Mouse (Mus musculus): ENCODE results near the gene Ankrd44.
A peak's percentile ranks its signal among the peaks of the same experiment; 100 is the strongest.

The Ankrd44 gene

GRCm38 (mm10) chr1:54678037-54678436 is 248.2 kb downstream of the Ankrd44 start:
- TF ChIP-seq GATA4 (IDR thresholded peaks at IDR 0.05; ENCODE audit: insufficient replicate concordance, low read length), result peak; percentile 80

DNA sequence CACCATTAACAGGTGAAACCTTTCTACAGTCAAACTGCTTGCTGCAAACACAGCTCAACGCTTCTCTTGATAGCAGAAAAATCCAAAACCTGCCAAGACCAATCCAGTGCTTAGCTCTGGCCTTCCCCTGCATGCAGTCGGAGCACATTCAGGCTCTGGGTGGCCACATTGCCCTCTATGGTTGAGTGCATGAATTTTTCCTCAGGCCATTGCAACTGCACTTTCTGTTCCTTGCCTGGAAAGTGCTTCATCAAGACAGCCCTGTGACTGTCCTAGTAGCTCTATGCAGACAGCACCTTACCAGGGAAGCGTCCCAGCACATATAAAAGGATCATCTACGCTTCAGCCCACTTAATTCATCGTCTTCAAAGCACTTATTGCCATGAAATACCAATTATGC is 250.7 kb downstream of the Ankrd44 start:
- TF ChIP-seq GATA4 (IDR thresholded peaks at IDR 0.05; ENCODE audit: insufficient replicate concordance, low read length), result no peak

- TF ChIP-seq GATA4 (IDR thresholded peaks at IDR 0.05; ENCODE audit: insufficient replicate concordance, low read length), result no peak
Observed at GRCm38 (mm10) chr1:54667991-54668390, 258.2 kb downstream of the Ankrd44 start.

DNA sequence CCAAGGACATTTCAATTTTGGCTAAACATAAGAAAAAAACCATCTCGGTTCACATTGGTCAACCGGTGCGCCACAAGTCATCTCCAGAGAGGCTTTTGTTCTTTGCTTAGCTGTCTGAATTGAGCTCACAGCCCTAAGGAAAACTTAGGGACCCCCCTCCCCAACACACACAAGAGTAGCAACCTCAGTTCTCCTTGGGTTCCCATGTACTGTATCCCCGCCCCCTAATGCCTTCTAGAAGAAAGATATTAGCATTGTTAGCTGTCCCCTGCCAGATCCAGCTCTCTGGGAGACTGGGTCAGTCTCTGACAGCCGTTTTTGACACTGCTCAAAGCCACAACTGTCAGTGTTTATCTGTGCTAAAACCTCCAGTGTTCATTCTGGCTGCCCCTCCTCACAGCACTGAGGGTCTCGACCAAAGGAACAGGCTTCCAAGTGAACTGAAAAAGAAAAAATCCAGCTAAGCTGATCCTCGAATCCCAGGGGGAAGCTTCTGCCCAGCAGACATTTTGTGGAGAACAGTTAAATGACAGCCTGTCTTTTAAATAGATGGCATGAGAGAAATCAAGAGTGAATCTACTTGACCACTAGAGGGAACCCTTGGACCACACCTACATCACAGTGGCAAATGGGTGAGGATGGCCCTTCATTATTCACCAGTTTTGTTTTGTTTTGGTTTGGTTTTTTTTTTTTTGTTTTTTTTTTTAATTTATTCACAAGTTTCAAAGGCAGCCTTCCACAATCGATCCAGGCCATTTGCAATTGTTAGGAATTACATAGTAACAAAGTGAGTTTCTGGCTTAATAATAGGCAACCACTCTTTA is 260.4 kb downstream of the Ankrd44 start:
- no peak for TF ChIP-seq GATA4 (IDR thresholded peaks at IDR 0.05; ENCODE audit: insufficient replicate concordance, low read length)

GRCm38 (mm10) chr1:54665095-54665494 is 261.1 kb downstream of the Ankrd44 start:
- no peak for TF ChIP-seq GATA4 (IDR thresholded peaks at IDR 0.05; ENCODE audit: insufficient replicate concordance, low read length)

- TF ChIP-seq GATA4 (IDR thresholded peaks at IDR 0.05; ENCODE audit: insufficient replicate concordance, low read length), result no peak
Observed at GRCm38 (mm10) chr1:54660674-54661073, 265.5 kb downstream of the Ankrd44 start.

- no peak for TF ChIP-seq GATA4 (IDR thresholded peaks at IDR 0.05; ENCODE audit: insufficient replicate concordance, low read length)
Observed at GRCm38 (mm10) chr1:54658558-54658957, 267.6 kb downstream of the Ankrd44 start.

GRCm38 (mm10) chr1:54648237-54648636 is 277.9 kb downstream of the Ankrd44 start:
- TF ChIP-seq GATA4 (IDR thresholded peaks at IDR 0.05; ENCODE audit: insufficient replicate concordance, low read length), result no peak

GRCm38 (mm10) chr1:54647335-54647745 is 278.8 kb downstream of the Ankrd44 start:
- TF ChIP-seq GATA4 (IDR thresholded peaks at IDR 0.05; ENCODE audit: insufficient replicate concordance, low read length), result no peak

DNA sequence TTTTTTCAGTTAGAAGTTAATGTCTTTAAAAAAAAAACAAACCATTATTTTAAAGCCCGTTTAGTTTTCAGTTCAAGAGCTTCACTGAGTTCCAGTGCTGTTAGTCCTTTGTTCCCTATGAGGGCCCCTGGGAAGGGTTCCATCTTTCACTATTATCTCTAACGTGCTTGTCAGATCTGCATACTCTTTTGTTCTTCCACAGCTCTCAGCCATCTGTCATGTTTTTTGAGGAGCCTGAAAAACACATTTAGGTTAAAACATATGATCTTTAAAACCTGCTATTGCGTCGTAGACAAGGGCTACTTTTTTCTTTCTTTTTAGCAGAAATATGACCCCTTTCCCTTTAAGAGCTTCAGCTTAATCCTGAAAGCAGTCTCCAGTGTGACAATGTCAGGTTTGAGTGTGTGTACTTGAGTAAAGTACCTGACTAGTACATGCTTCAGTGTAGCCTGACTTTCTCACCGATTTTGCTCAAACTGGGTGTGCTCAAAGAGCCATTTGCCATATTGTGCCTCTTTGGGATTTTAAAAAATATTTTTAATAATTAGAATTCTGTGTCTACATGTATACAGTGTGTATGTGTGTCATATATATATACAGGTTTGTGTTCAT is 285.9 kb downstream of the Ankrd44 start:
- TF ChIP-seq GATA4 (IDR thresholded peaks at IDR 0.05; ENCODE audit: insufficient replicate concordance, low read length), result no peak

- no peak for TF ChIP-seq GATA4 (IDR thresholded peaks at IDR 0.05; ENCODE audit: insufficient replicate concordance, low read length)
Observed at GRCm38 (mm10) chr1:54639506-54640078, 286.6 kb downstream of the Ankrd44 start.

GRCm38 (mm10) chr1:54639076-54639475 is 287.1 kb downstream of the Ankrd44 start:
- TF ChIP-seq GATA4 (IDR thresholded peaks at IDR 0.05; ENCODE audit: insufficient replicate concordance, low read length), result no peak

GRCm38 (mm10) chr1:54637340-54637739 is 288.8 kb downstream of the Ankrd44 start:
- TF ChIP-seq GATA4 (IDR thresholded peaks at IDR 0.05; ENCODE audit: insufficient replicate concordance, low read length), result no peak

GRCm38 (mm10) chr1:54629106-54629505 is 297.1 kb downstream of the Ankrd44 start:
- no peak for TF ChIP-seq GATA4 (IDR thresholded peaks at IDR 0.05; ENCODE audit: insufficient replicate concordance, low read length)

DNA sequence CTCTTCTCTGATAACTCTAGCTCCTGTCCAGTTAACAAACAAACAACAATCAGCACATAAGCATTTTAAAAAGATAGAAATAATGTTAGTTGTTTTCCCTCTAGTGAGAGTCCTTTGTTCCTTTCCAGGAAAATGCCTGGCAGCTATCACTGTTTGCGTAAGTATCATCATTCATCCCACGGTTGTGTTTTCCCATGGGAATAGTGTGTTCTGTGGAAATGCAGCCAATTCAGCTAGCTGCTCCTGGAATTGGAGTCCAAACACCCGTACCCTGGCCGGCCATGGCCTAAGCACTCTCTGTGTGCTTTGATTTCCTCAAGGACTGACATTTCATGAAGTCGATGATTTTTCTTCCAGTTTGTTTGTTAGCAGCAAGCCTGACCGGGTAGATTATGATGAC is 311.2 kb downstream of the Ankrd44 start:
- no peak for TF ChIP-seq GATA4 (IDR thresholded peaks at IDR 0.05; ENCODE audit: insufficient replicate concordance, low read length)

DNA sequence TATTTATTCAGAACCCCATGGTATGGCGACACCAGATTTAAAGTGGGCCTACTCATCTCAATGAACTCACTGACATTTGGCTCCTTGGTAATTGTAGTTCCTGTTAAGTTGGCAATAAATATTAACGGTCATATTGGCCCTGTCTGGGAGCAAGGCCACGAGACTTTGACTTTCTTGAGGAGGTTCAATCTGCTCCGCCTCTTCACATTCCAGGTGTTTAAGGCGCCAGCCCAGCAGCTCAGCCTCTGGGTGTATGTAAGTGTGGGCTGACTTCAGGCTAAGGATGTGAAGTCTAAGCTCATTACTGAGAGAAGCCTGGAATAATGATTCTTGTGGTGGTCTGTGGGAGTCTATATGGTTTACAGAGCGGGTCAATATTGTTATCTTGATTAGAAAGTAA is 313.8 kb downstream of the Ankrd44 start:
- no peak for TF ChIP-seq GATA4 (IDR thresholded peaks at IDR 0.05; ENCODE audit: insufficient replicate concordance, low read length)

All from liver, adult (tissue).